Mouse (Mus musculus) olfactory bulb, adult 2 months (tissue): ENCODE results near the gene Asb3.

Experiments
- CTCF ChIP-seq: fragments of 200-500 bp; IDR thresholded peaks from 2 replicates; pipeline ENCODE4 v1.5.1; 2012; ENCODE audit warnings: low read depth, mild to moderate bottlenecking, low read length, moderate library complexity; ENCODE audit not compliant: insufficient read depth
- POLR2A ChIP-seq: fragments of 200-500 bp; IDR thresholded peaks from 2 replicates; pipeline ENCODE4 v1.6.1; 2012; ENCODE audit warnings: mild to moderate bottlenecking, low read depth, low read length, moderate library complexity; ENCODE audit not compliant: insufficient read depth

DNA sequence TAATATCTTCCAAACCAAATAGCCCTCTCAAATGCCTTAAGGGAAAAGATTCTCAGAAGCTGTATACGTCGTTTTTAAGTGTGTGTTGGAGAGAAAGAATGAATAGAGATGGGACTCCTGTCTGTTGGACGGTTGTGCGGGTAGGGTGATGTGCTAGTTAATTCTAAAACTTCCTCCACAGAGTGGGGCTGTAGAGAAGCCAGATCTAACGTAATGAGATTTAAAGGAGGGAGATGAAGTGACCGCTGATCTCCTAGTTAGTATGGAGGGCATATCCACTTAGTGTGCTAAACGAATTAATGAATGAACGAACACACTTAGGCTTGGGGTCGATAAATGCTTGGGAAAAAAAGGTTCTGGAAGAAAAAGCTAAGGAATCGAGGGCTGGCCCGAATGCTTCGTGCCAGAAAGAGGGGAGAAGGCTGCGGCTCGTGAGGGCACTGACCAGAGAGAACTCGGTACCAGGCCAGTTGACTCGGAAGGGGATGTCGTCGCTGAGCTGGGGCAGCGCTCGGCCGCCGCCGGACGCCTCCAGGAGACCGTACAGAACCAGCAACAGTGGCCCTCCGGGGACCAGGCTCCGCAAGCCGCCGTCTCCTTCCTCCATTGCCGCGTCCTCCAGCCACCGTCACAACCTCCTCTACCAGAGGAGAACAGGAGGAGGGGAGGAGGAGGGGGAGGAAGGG, 68.4 kb downstream of the Asb3 start:
- no peak for TF ChIP-seq POLR2A
- no peak for TF ChIP-seq CTCF
